Mouse (Mus musculus) adrenal gland, adult 8-10 months (tissue): Measurements from ENCODE around the gene Olfr1037. TPM values are rescaled to one million over a fixed set of nuclear protein-coding genes. Genes with fewer than 3 reads are reported as not detected.
"Not testable (repeated sequence)": the region's sequence is repeated elsewhere in the genome, so short reads cannot be mapped to it uniquely, and the experiment has no call there.

Source experiments
- DNase-seq: peaks from one replicate; pipeline ENCODE4 v3.0.0; 2022
- total RNA-seq, 4 experiments: library from RNA; stranded (reverse); gene quantifications; 2 replicates each; pipeline ENCODE4 v1.2.4; 2022

Gene Olfr1037
- total RNA-seq, result not detected

DNA sequence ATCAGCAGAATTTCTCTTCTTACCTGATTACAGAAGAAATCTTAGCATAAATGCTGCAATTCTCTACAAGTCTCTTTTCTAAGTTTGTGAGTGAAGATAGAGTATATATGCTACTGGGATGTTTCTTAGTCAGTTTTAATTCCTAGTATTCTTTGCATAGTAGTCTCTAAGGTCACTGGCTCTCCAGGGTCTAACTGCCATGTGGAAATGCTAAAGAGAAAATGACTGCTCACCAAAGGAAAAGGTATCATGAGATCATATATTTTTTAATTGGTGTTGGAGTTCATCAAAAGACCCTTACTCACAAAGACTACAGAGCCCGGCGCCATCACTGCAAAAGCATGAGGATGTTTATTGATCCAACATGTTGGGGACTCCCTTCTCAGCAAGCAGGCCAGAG, at the start of gene Olfr1037:
Gene Olfr1037 (minus strand): TSS at position 101 of the 400 bp plus-strand sequence.
- DNase-seq, result no peak

DNA sequence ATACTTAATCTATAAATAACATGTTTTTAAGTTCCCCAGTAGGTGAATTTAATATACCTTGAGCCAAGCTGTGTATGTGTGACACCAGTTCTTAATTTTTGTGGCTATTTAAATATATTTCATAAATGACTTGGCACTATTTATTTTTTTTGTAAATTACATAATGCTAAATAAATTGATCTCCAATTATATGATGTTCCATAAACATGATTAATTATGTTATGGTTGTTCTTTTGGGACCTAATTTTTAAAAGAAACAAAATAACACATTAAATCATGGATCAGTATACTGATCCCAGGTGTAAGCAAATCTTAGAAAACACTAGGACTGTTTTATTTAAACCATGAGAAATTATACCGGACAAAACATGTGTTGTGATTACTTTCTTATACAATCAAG, 48.6 kb upstream of the Olfr1037 start, which contains the start of gene Olfr1039:
Gene Olfr1039 (minus strand): TSS at position 101 of the 400 bp plus-strand sequence.
- DNase-seq, result no peak

DNA sequence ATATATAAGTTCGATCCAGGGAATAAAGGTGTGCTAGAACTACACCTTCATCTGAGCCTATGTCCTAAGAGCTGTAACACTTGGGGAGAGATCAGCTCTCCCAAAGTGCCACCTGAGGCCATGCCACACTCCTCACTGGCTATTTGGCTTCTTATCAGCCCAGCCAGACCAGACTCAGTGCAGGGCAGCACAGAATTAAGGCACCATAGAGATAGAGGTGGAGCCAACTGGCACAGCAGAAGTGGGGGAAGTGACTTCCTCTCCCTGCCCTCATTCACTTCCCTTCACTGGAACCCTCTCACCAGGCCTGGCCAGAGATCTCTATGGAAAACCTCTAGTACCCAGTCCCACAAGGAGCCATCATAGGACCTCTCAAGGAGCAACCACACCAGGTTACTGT, 6.7 kb downstream of the Olfr1037 start:
- not testable (repeated sequence) for DNase-seq

DNA sequence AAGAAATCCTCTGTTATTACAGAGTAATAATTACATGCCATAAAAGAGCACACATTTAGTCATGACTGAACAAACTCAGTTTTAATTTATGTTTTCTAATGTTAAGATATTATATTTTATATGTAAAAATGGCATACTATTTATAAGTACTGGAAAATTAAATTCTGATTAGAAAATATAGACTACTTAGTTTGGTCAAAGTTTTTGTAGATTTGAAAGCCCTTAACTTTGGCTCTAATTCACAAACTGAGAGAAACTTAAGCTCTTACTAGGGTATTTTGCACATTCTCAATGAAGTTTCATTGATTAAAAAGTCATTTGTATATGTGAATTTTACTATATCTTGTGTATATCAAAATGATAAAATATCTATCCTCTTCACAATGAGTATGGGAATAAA, 13.5 kb downstream of the Olfr1037 start, which contains the start of gene Olfr1036:
Gene Olfr1036 (plus strand): TSS at position 301 of the 400 bp plus-strand sequence.
- not testable (repeated sequence) for DNase-seq

DNA sequence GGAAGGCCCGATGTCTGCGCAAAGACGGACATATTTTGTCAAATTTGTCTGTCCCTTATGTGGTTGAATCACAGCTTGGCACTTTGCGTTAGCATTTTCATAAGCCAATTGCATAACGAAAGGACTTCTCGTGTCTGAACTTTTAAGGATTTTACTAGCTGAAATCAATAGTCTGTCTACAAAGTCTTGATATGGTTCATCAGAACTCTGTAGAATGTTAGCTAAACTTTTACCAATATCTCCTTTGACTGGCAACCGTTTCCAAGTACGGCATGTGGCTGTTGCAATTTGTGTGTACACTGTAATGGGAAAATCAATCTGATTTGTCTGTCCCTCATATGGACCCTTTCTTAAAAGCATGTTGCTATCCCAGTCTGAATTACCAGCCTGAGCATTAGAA, 17.0 kb downstream of the Olfr1037 start:
- no peak for DNase-seq

GRCm38 (mm10) chr2:86063766-86064165, 23.4 kb downstream of the Olfr1037 start:
- not testable (repeated sequence) for DNase-seq

DNA sequence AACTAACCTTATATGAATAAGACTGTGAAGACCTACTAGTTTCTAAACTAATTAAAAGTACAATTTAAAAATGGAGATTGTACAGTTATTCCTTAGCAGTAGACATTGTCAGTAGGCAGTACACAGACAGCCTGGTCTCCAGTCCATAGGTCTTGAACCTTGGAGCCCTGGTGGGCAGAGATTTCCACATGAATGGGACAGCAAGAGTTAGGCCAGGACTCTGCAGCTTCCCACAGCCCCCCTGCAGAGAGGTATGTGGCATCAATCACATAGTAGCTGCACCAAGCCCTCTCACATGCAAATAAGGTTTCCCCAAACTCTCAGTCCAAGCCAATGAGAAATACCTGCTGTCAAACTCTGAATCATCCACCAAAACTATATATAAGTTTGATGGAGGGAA, 36.4 kb downstream of the Olfr1037 start:
- DNase-seq, result not testable (repeated sequence)

DNA sequence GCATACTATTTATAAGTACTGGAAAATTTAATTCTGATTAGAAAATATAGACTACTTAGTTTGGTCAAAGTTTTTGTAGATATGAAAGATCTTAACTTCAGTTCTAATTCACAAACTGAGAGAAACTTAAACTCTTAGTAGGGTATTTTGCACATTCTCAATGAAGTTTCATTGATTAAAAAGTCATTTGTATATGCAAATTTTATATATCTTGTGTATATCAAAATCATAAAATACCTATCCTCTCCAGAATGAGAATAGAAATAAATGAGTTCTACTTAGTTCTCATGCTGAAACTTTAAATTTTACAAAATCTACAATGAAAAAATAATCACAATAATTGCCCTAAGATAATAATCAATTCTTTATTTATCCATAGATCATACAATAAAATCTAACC, 41.6 kb downstream of the Olfr1037 start, which contains the start of gene Olfr1034:
Gene Olfr1034 (plus strand): TSS at position 301 of the 400 bp plus-strand sequence.
- no peak for DNase-seq

Other genes with a start within 250 kb of the Olfr1037 start
- not detected for gene Olfr1019, start 241.9 kb downstream of the Olfr1037 start, total RNA-seq
- gene Olfr1020, start 240.4 kb downstream of the Olfr1037 start, total RNA-seq, result not detected
- not detected for gene Olfr1022, start 218.8 kb downstream of the Olfr1037 start, total RNA-seq
- not detected for gene Olfr1023, start 201.7 kb downstream of the Olfr1037 start, total RNA-seq
- gene Olfr1024, start 182.3 kb downstream of the Olfr1037 start, total RNA-seq, result not detected
- not detected for gene Olfr1025-ps1, start 172.2 kb downstream of the Olfr1037 start, total RNA-seq
- gene Olfr1026, start 165.8 kb downstream of the Olfr1037 start, total RNA-seq, result not detected
- gene Olfr1028, start 136.9 kb downstream of the Olfr1037 start, total RNA-seq, result not detected
- not detected for gene Olfr1029, start 113.5 kb downstream of the Olfr1037 start, total RNA-seq
- gene Olfr1030, start 108.1 kb downstream of the Olfr1037 start, total RNA-seq, result not detected
- gene Olfr1031, start 97.1 kb downstream of the Olfr1037 start, total RNA-seq, result not detected
- not detected for gene Olfr1032, start 81.8 kb downstream of the Olfr1037 start, total RNA-seq
- 1 to 10 TPM; 1.4 to 3.2 (median 1.8) TPM for gene Olfr1033, start 66.8 kb downstream of the Olfr1037 start, total RNA-seq
- gene Olfr1034, start 41.5 kb downstream of the Olfr1037 start, total RNA-seq, result under 1 TPM; 0.13 to 0.25 (median 0.14) TPM
- gene Olfr1036, start 13.4 kb downstream of the Olfr1037 start, total RNA-seq, result not detected
- not detected for gene Olfr1039, start 48.5 kb upstream of the Olfr1037 start, total RNA-seq
- not detected for gene Olfr1040, start 59.3 kb upstream of the Olfr1037 start, total RNA-seq
- gene Olfr1042, start 74.5 kb upstream of the Olfr1037 start, total RNA-seq, result not detected
- not detected for gene Olfr1043, start 80.1 kb upstream of the Olfr1037 start, total RNA-seq
- not detected for gene Olfr1044, start 90.4 kb upstream of the Olfr1037 start, total RNA-seq
- not detected for gene Olfr52, start 98.3 kb upstream of the Olfr1037 start, total RNA-seq
- not detected for gene Olfr1045, start 115.6 kb upstream of the Olfr1037 start, total RNA-seq
- gene Olfr1046, start 131.9 kb upstream of the Olfr1037 start, total RNA-seq, result not detected
- not detected for gene Olfr1047, start 144.0 kb upstream of the Olfr1037 start, total RNA-seq
- gene Olfr1048, start 152.9 kb upstream of the Olfr1037 start, total RNA-seq, result not detected
- gene Olfr1049, start 170.9 kb upstream of the Olfr1037 start, total RNA-seq, result not detected
- not detected for gene Olfr1051, start 191.7 kb upstream of the Olfr1037 start, total RNA-seq
- not detected for gene Olfr1052, start 205.1 kb upstream of the Olfr1037 start, total RNA-seq
- gene Olfr1053, start 227.9 kb upstream of the Olfr1037 start, total RNA-seq, result not detected
- not detected for gene Olfr1054, start 248.0 kb upstream of the Olfr1037 start, total RNA-seq